Mouse (Mus musculus) hindbrain, embryonic 11.5 days (tissue): Measurements from ENCODE around the gene Tro. TPM values are rescaled to one million over a fixed set of nuclear protein-coding genes. Genes with fewer than 3 reads are reported as not detected.

Experiments
- ATAC-seq: fragments of 200-750 bp; cut with Nextera tagmentation; 2 replicates; pipeline ENCODE4 v1.8.0; 2017; ENCODE audit warnings: mild to moderate bottlenecking, moderate TSS enrichment, moderate library complexity; ENCODE audit not compliant: low FRiP score
- DNase-seq: peaks from one replicate; pipeline ENCODE4 v3.0.0-alpha.2; 2015; ENCODE audit warnings: low spot score
- H3K27ac ChIP-seq: fragments of 300-500 bp; sonication (generic); 2 replicates; pipeline ENCODE4 v1.5.1; 2014; ENCODE audit warnings: mild to moderate bottlenecking, low read depth, low read length
- H3K27me3 ChIP-seq: fragments of 300-500 bp; sonication (generic); 2 replicates; pipeline ENCODE4 v1.6.1; 2014; ENCODE audit warnings: mild to moderate bottlenecking, low read length, moderate library complexity, mixed read lengths; ENCODE audit not compliant: control insufficient read depth, insufficient read depth
- H3K36me3 ChIP-seq: fragments of 300-500 bp; sonication (generic); 2 replicates; pipeline ENCODE4 v1.6.1; 2014; ENCODE audit warnings: mild to moderate bottlenecking, low read length, moderate library complexity, mixed read lengths; ENCODE audit not compliant: control insufficient read depth, insufficient read depth
- H3K4me1 ChIP-seq: fragments of 300-500 bp; sonication (generic); replicated peaks from 2 replicates; pipeline ENCODE4 v1.6.1; 2014; ENCODE audit warnings: low read length, mixed read lengths; ENCODE audit not compliant: control insufficient read depth, insufficient read depth
- H3K4me2 ChIP-seq: fragments of 300-500 bp; sonication (generic); replicated peaks from 2 replicates; pipeline ENCODE4 v1.6.1; 2014; ENCODE audit warnings: mild to moderate bottlenecking, low read depth, low read length
- H3K4me3 ChIP-seq: fragments of 300-500 bp; sonication (generic); 2 replicates; pipeline ENCODE4 v1.5.1; 2014; ENCODE audit warnings: low read depth, low read length
- H3K9ac ChIP-seq: fragments of 300-500 bp; sonication (generic); 2 replicates; pipeline ENCODE4 v1.6.1; 2014; ENCODE audit warnings: low read depth, low read length
- H3K9me3 ChIP-seq: fragments of 300-500 bp; sonication (generic); 2 replicates; pipeline ENCODE4 v1.6.1; 2016; ENCODE audit warnings: low read length; ENCODE audit not compliant: control insufficient read depth
- WGBS: fragments of 180-500 bp; shearing (Covaris S2); extraction: QIAGEN DNeasy Blood & Tissue Kit; methylation state at CpG from one replicate; pipeline ENCODE4 v1.1.7; 2014; 5-methylcytosine and 5-hydroxymethylcytosine counted together
- polyA plus RNA-seq: library from polyadenylated mRNA; unstranded; fragments of >200 nt; fragmentation: Nextera tagmentation; extraction: Ambion mirVana; gene quantifications from 2 replicates; pipeline ENCODE4 v1.2.1, GENCODE M21; 2014

Tro gene
- 39.5 and 50.4 TPM in 2 replicates for polyA plus RNA-seq

DNA sequence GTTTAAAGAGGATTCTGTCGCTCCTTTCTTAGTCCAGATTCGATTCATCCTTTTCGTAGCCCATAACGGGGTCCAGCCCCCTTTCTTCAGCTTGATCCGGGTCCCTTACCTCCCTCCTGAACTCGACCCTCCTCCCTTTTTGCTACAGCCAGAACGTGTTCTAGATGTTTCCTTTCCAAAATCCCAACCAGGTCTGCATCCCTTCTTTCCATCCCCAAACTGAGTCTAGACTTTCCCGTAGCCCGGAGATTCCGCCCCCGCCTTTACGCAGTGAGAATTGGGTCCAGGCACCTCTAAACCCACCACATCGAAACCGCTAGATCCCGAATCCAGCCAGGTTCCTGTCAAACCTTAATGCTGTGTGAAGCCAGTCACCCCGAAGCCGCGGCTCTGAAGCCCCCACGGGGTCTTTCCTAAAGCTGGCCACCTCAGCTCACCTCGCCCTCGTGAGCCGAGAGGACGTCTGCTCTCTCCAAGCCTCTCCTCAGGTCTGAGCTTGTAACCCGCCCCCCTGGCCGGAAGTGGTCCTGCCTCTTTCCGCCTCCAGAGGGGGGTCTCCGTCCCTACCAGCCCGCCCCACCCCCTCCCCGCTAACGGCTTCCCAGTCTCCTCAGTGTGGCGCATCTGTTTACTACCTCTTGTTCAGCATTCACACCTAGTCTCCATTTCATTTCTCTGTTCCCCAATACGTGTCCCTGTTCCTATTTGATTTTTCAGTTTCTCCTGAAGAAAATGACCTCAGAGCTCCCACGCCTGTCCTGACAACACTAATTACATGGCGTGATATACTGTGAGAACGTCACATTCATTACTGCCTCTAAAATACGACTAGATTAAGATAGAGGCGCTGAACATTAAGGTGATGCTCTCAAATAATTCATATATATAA lies at the start of gene Tro:
Tro (minus strand) TSS at position 676 of the 889 bp plus-strand sequence.
- Histone ChIP-seq H3K4me2 (peak within 1 kb of the TSS; percentile 41), H3K9me3 (no peaks in the 10 kb centered on the region), H3K9ac (peak within 1 kb of the TSS; percentile 56), H3K4me3 (peak within 1 kb of the TSS; percentile 53), H3K27ac (peak within 1 kb of the TSS; percentile 42; the same call in 1 of the 2 replicates), H3K4me1 (no peaks in the 10 kb centered on the region), H3K27me3 (no peaks in the 10 kb centered on the region), H3K36me3 (no peaks in the 10 kb centered on the region)
- ATAC-seq = peak; percentile 96
- 23% methylated on average over 37 of the region's 37 CpGs for WGBS
- DNase-seq = peak; percentile 79

DNA sequence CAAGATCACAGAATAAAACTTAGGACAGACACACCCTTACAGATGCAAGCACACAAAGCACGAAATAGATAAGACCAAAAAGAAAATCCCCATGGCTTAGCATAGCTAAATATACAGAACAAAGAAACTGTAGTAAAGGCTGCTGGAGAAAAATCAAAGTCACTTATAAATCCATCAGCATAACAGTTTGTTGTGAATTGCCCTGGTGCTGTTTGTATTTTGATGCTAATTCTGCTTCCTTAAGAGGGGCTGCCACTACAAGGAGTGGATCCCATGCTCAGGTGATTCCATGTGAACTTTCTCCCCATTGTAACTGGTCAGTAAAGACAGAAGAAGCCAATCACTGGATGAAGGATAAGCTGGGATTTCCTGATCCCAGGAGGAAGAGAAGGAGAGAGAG lies 20.1 kb upstream of the Tro start:
- Histone ChIP-seq H3K4me1 (no peaks in the 10 kb centered on the region), H3K4me2 (no peak overlapping the region), H3K27me3 (no peaks in the 10 kb centered on the region), H3K27ac (no peak overlapping the region), H3K4me3 (no peak overlapping the region), H3K36me3 (no peaks in the 10 kb centered on the region), H3K9me3 (no peaks in the 10 kb centered on the region), H3K9ac (no peak overlapping the region)
- ATAC-seq (no peak), DNase-seq (no peak)
- 56% methylated on average over 1 of the region's 1 CpGs for WGBS

DNA sequence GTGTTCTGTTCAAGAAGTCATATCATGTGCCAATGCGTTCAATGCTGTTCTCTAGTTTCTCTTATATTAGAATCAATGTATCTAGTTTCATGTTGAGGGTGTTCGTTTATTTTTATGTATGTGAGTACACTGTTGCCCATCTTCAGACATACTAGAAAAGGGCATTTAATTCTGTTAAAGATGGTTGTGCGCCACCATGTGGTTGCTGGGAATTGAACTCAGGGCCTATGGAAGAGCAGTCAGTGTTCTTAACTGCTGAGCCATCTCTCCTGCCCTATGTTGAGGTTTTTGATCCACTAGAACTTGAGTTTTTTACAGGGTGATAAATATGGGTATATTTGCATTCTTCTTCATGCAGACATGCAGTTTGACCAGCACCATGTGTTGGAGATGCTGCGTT lies 5.4 kb upstream of the Tro start:
- ATAC-seq = no peak
- WGBS = 30% methylated on average over 4 of the region's 4 CpGs
- Histone ChIP-seq H3K27me3 (no peaks in the 10 kb centered on the region), H3K27ac (no peak overlapping the region), H3K4me2 (no peak overlapping the region), H3K9ac (no peak overlapping the region), H3K4me3 (no peak overlapping the region), H3K36me3 (no peaks in the 10 kb centered on the region), H3K4me1 (no peaks in the 10 kb centered on the region), H3K9me3 (no peaks in the 10 kb centered on the region)
- DNase-seq = peak; percentile 5

DNA sequence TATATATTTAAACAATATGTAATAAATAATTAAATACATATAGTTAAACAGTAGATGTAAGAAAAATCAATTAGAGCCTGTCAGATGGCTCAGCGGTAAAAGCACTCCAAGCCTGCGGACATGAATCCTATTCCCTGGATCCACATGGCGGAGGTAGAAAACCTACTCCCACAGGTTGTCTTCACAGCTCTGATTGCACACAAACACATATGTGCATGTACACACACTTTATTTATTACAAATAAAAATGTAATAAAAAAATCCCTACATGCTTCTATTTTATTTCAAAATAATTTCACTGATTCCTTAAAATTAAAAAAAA lies 375 bp upstream of the Tro start:
- Histone ChIP-seq H3K36me3 (no peaks in the 10 kb centered on the region), H3K27ac (no peak overlapping the region), H3K9me3 (no peaks in the 10 kb centered on the region), H3K9ac (no peak overlapping the region), H3K4me2 (no peak overlapping the region), H3K4me3 (no peak overlapping the region; the same call in 1 of the 2 replicates), H3K4me1 (no peaks in the 10 kb centered on the region), H3K27me3 (no peaks in the 10 kb centered on the region)
- DNase-seq = peak; percentile 3
- WGBS = 36% methylated on average over 3 of the region's 3 CpGs
- peak; percentile 23; the same call in 1 of the 2 replicates for ATAC-seq

GRCm38 (mm10) chrX:150656122-150656907 lies 1.1 kb downstream of the Tro start:
- peak overlapping the region; percentile 41 for H3K4me2 ChIP-seq
- 34% methylated on average over 19 of the region's 44 CpGs for WGBS
- H3K36me3 ChIP-seq = no peaks in the 10 kb centered on the region
- peak; percentile 72 for ATAC-seq
- H3K9me3 ChIP-seq = no peaks in the 10 kb centered on the region
- no peaks in the 10 kb centered on the region for H3K27me3 ChIP-seq
- H3K9ac ChIP-seq = peak overlapping the region; percentile 56
- H3K4me1 ChIP-seq = no peaks in the 10 kb centered on the region
- DNase-seq = peak; percentile 56
- H3K4me3 ChIP-seq = peak overlapping the region; percentile 53
- H3K27ac ChIP-seq = peak overlapping the region; percentile 42; the same call in 1 of the 2 replicates

DNA sequence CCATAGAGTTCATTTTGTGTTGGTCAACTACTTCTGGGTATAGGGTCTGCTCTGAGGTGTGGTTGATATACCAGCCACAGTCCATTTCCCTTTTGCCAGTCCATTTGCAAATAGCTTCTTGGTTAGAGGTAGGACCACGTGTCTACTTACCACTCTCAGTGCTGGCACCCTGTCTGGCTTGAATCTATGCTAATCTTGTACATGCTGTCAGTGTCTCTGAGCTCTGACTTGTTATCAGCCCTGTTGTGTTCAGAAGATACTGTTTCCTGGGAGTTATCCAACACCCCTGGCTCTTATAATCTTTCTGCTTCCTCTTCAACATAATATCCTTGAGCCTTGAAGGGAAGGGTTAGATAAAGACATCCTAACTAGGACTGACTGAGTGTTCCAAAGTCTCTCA lies 21.0 kb downstream of the Tro start:
- 71% methylated on average over 1 of the region's 1 CpGs for WGBS
- no peak for DNase-seq
- H3K36me3 ChIP-seq = no peaks in the 10 kb centered on the region
- no peaks in the 10 kb centered on the region for H3K27me3 ChIP-seq
- no peaks in the 10 kb centered on the region for H3K4me1 ChIP-seq
- H3K4me2 ChIP-seq = no peak overlapping the region
- ATAC-seq = no peak
- no peak overlapping the region for H3K9ac ChIP-seq
- no peak overlapping the region for H3K27ac ChIP-seq
- H3K4me3 ChIP-seq = no peak overlapping the region
- H3K9me3 ChIP-seq = no peaks in the 10 kb centered on the region

DNA sequence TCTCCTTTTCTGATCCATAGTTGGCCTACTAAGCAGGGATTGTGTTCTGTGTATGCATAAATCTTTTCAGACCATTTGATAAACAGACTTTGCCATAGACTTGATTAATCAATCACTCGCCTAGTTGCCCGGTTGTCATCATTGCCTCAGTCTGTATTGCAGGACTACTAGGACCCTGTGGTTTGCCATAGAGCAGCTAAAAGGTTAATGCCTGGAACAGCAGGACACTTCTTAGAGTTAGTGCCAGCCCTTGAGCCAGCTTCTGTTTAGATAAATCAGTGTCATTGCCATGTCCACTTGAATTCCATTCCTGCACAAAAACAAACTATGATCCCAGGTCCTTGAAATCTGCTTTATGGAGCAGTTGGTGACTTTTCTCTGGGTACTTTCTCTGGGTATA lies 58.5 kb downstream of the Tro start:
- ATAC-seq (no peak), DNase-seq (no peak)
- no peaks in the 10 kb centered on the region for H3K27me3 ChIP-seq
- H3K36me3 ChIP-seq = no peaks in the 10 kb centered on the region
- H3K4me2 ChIP-seq = no peak overlapping the region
- H3K9ac ChIP-seq = no peak overlapping the region
- WGBS = 78% methylated on average over 2 of the region's 2 CpGs
- no peaks in the 10 kb centered on the region for H3K4me1 ChIP-seq
- H3K4me3 ChIP-seq = no peak overlapping the region
- no peak overlapping the region for H3K27ac ChIP-seq
- no peaks in the 10 kb centered on the region for H3K9me3 ChIP-seq
